Mouse (Mus musculus) C2C12 (cell line): ENCODE measurements around the gene Ptpn21.

Experiments
- CTCF ChIP-seq: IDR thresholded peaks from one replicate; pipeline ENCODE4 v1.5.1; 2011; ENCODE audit not compliant: control insufficient read depth, insufficient read depth, insufficient read length
- MAX ChIP-seq: IDR thresholded peaks from one replicate; pipeline ENCODE4 v1.6.1; 2011; ENCODE audit warnings: mild to moderate bottlenecking, control low read depth
- MYOD1 ChIP-seq: IDR thresholded peaks from one replicate; pipeline ENCODE4 v1.6.1; 2011; ENCODE audit warnings: low read depth; ENCODE audit not compliant: control insufficient read depth, insufficient read length

DNA sequence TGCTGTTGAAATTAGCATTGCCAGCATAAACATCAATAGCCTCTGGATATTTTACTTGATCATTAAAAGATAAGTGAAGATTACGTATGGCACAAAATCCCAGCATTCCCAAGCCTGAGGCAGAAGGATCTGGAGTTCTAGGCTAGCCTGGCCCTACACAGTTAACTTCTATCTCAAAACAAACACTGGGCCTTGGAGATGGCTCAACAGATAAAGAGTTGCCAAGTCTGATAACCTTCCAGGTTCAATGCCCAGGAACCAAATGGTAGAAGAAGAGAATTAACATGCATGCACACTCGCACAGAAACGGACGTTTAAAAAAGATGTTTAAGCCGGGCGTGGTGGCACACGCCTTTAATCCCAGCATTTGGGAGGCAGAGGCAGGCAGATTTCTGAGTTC, 13.0 kb downstream of the Ptpn21 start:
- TF ChIP-seq CTCF (no peak), MYOD1 (no peak), MAX (no peak)
